18 mouse cellular contexts compared by ENCODE assay signal in genomic region chr13:46986208-46986607, GRCm38 (mm10). TPM values are rescaled to one million over a fixed set of nuclear protein-coding genes. Genes with fewer than 3 reads are reported as not detected.
DNase-seq lines count a peak whose midpoint lies in the region; ATAC-seq and TF ChIP-seq lines count a peak whose summit lies in the region.
"Had no signal": no experiment of that assay in that cellular context is flagged by ENCODE, and none has a peak within 500 bp of the region (broad histone marks: within the 10 kb centered on the region; RNA-seq: fewer than 3 reads in every experiment).

No protein-coding gene starts in this region.

- peak overlapping the region; percentile 13; the same call in 1 of the 2 replicates for H3K27ac ChIP-seq in heart, embryonic 10.5 days
- no peak overlapping the region for H3K27ac ChIP-seq in heart, adult 2 months
- no peak overlapping the region for H3K27ac ChIP-seq in heart, postnatal 0 days (ENCODE audit: low read depth)
- no peak overlapping the region for H3K27ac ChIP-seq in lung, postnatal 0 days (ENCODE audit: low read length)
- H3K27ac ChIP-seq: forebrain, embryonic 15.5 days; gastrocnemius, adult 2 months; midbrain, embryonic 13.5 days had no signal

- peaks cover 20% of the 10 kb centered on the region for H3K4me1 ChIP-seq in heart, embryonic 10.5 days
- H3K4me1 ChIP-seq in heart, adult 2 months (ENCODE audit: control insufficient read depth, insufficient read depth, low read length): peaks cover 5% of the 10 kb centered on the region
- H3K4me1 ChIP-seq in heart, postnatal 0 days (ENCODE audit: control insufficient read depth, insufficient read depth): no peaks in the 10 kb centered on the region
- H3K4me1 ChIP-seq in lung, postnatal 0 days (ENCODE audit: insufficient read depth, low read depth, low read length): no peaks in the 10 kb centered on the region
- H3K4me1 ChIP-seq: forebrain, embryonic 15.5 days; midbrain, embryonic 13.5 days had no signal

- no peaks in the 10 kb centered on the region for H3K36me3 ChIP-seq in heart, embryonic 10.5 days
- H3K36me3 ChIP-seq in heart, adult 2 months (ENCODE audit: control insufficient read depth, insufficient read depth, low read length): no peaks in the 10 kb centered on the region; the same call in 1 of the 2 replicates
- H3K36me3 ChIP-seq in heart, postnatal 0 days (replicated peaks; ENCODE audit: control insufficient read depth, insufficient read depth, low read length): no peaks in the 10 kb centered on the region
- H3K36me3 ChIP-seq in lung, postnatal 0 days (ENCODE audit: insufficient read depth, low read length): no peaks in the 10 kb centered on the region
- H3K36me3 ChIP-seq: forebrain, embryonic 15.5 days; midbrain, embryonic 13.5 days had no signal

- H3K9me3 ChIP-seq in heart, embryonic 10.5 days: no peaks in the 10 kb centered on the region
- no peaks in the 10 kb centered on the region for H3K9me3 ChIP-seq in heart, postnatal 0 days (replicated peaks; ENCODE audit: control insufficient read depth, low read length)
- no peaks in the 10 kb centered on the region for H3K9me3 ChIP-seq in lung, postnatal 0 days (ENCODE audit: low read length)
- H3K9me3 ChIP-seq: forebrain, embryonic 15.5 days; midbrain, embryonic 13.5 days had no signal

- peak; percentile 83 for DNase-seq in heart, embryonic 10.5 days (ENCODE audit: low spot score)
- no peak for DNase-seq in heart, adult 2 months
- DNase-seq in heart, postnatal 0 days (ENCODE audit: low spot score): peak; percentile 78
- peak; percentile 80 for DNase-seq in lung, postnatal 0 days (ENCODE audit: low spot score)
- no peak for DNase-seq in right cerebral cortex, postnatal 10 days (ENCODE audit: low spot score in 2 of 2)
- no peak for DNase-seq in gastrocnemius, postnatal 36 days
- no peak for DNase-seq in left cerebral cortex, postnatal 10 days (ENCODE audit: extremely low spot score in 1 of 2, low spot score in 2 of 2)
- DNase-seq: adrenal gland, adult 8-10 months; cerebellum, adult 18-20 months; gastrocnemius, adult 2 months; kidney, adult 2 months; kidney, postnatal 25 days; right cerebral cortex, postnatal 25 days; thymus, postnatal 25 days had no signal

- intact Hi-C loops in heart, adult 2 months (cut with DNase I): no loop called here
- intact Hi-C loops in gastrocnemius, postnatal 36 days (cut with DNase I): no loop called here
- intact Hi-C loops in left cerebral cortex, postnatal 10 days (cut with DNase I): no loop called here

- TF ChIP-seq CTCF in heart, adult 2 months (IDR thresholded peaks at IDR 0.05): no peak; the same call in 1 of the 2 replicates
- no peak for TF ChIP-seq CTCF in heart, postnatal 0 days (IDR thresholded peaks at IDR 0.05; ENCODE audit: low read depth)
- TF ChIP-seq CTCF in lung, postnatal 0 days (IDR thresholded peaks at IDR 0.05): no peak

- H3K9ac ChIP-seq in heart, adult 2 months (ENCODE audit: low read depth, low read length): no peak overlapping the region
- H3K9ac ChIP-seq in heart, postnatal 0 days (replicated peaks; ENCODE audit: low read depth, low read length): no peak overlapping the region
- no peak overlapping the region for H3K9ac ChIP-seq in lung, postnatal 0 days (replicated peaks; ENCODE audit: low read depth)
- H3K9ac ChIP-seq: forebrain, embryonic 15.5 days; midbrain, embryonic 13.5 days had no signal

- H3K79me2 ChIP-seq in heart, adult 2 months (replicated peaks; ENCODE audit: control insufficient read depth, insufficient read depth, low read length): no peaks in the 10 kb centered on the region

- 40% methylated on average over 6 of the region's 6 CpGs for WGBS in heart, embryonic 10.5 days
- WGBS in heart, adult 2 months: 41% methylated on average over 6 of the region's 6 CpGs
- WGBS in heart, postnatal 0 days: 36% methylated on average over 6 of the region's 6 CpGs
- 31% methylated on average over 6 of the region's 6 CpGs for WGBS in lung, postnatal 0 days

- peak overlapping the region; percentile 27 for H3K4me2 ChIP-seq in heart, postnatal 0 days (ENCODE audit: low read depth, low read length)
- 0 out of 2 replicates have a peak overlapping the region, but pooled peaks have one; percentile 20 for H3K4me2 ChIP-seq in lung, postnatal 0 days (replicated peaks; ENCODE audit: low read depth, low read length)
- H3K4me2 ChIP-seq: forebrain, embryonic 15.5 days; liver, embryonic 11.5 days; midbrain, embryonic 13.5 days had no signal

- no peaks in the 10 kb centered on the region for H3K27me3 ChIP-seq in heart, embryonic 10.5 days (ENCODE audit: insufficient read depth, poor library complexity, severe bottlenecking)
- no peaks in the 10 kb centered on the region for H3K27me3 ChIP-seq in heart, adult 2 months (ENCODE audit: control insufficient read depth, insufficient read depth, low read length)
- H3K27me3 ChIP-seq in heart, postnatal 0 days (ENCODE audit: control insufficient read depth, insufficient read depth, low read length): no peaks in the 10 kb centered on the region
- H3K27me3 ChIP-seq in lung, postnatal 0 days (replicated peaks; ENCODE audit: insufficient read depth, low read length): no peaks in the 10 kb centered on the region
- H3K27me3 ChIP-seq: forebrain, embryonic 15.5 days; midbrain, embryonic 13.5 days had no signal

- ATAC-seq in heart, postnatal 0 days (ENCODE audit: insufficient read depth, low read depth): peak; percentile 70
- ATAC-seq in lung, postnatal 0 days: peak; percentile 80
- ATAC-seq: forebrain, embryonic 15.5 days; hindbrain, embryonic 16.5 days; midbrain, embryonic 13.5 days had no signal

- no peak for TF ChIP-seq POLR2A in heart, adult 2 months (IDR thresholded peaks at IDR 0.05; ENCODE audit: insufficient read depth, low read depth, low read length)

- 0 out of 2 replicates have a peak overlapping the region, but pooled peaks have one; percentile 22 for H3K4me3 ChIP-seq in heart, embryonic 10.5 days
- no peak overlapping the region for H3K4me3 ChIP-seq in heart, adult 2 months
- H3K4me3 ChIP-seq in heart, postnatal 0 days (ENCODE audit: low read depth, low read length): no peak overlapping the region
- H3K4me3 ChIP-seq in lung, postnatal 0 days (ENCODE audit: low read depth, low read length): no peak overlapping the region
- H3K4me3 ChIP-seq: forebrain, embryonic 15.5 days; gastrocnemius, adult 2 months; midbrain, embryonic 13.5 days had no signal

- TF ChIP-seq EP300 in heart, adult 2 months (IDR thresholded peaks at IDR 0.05; ENCODE audit: insufficient read depth, low read depth, low read length): no peak
- TF ChIP-seq EP300 in heart, postnatal 0 days (IDR thresholded peaks at IDR 0.05; ENCODE audit: low read depth): no peak
- peak; percentile 61; the same call in 1 of the 2 replicates for TF ChIP-seq EP300 in lung, postnatal 0 days (IDR thresholded peaks at IDR 0.05)

RNA-seq across cellular contexts. Expression of gene Nhlrc1, which starts 28.4 kb away (rescaled TPM):
- 2.9 and 4.3 TPM in 2 replicates for polyA plus RNA-seq in heart, embryonic 10.5 days (2016; fragmentation: Nextera tagmentation; extraction: Ambion mirVana)
- total RNA-seq in heart, adult 2 months (2021): 1 to 10 TPM; 6.6 to 6.8 TPM
- polyA plus RNA-seq in heart, adult 2 months (2012; rRNA removed): 6.1 and 8.6 TPM in 2 replicates
- 7.1 and 10.2 TPM in 2 replicates for total RNA-seq in heart, postnatal 0 days (2014; rRNA removed; ENCODE audit: low replicate concordance)
- 3.7 and 5.2 TPM in 2 replicates for polyA plus RNA-seq in heart, postnatal 0 days (2015; fragmentation: Nextera tagmentation; extraction: Ambion mirVana)
- polyA plus RNA-seq in lung, postnatal 0 days (2015; fragmentation: Nextera tagmentation; extraction: Ambion mirVana): 2.1 and 2.3 TPM in 2 replicates
- 1 to 10 TPM; 3.5 to 4.2 TPM for total RNA-seq in gastrocnemius, postnatal 36 days (2021)
- 10 to 100 TPM; 14.7 to 15.4 TPM for total RNA-seq in left cerebral cortex, postnatal 10 days (2021)

RNA-seq across cellular contexts. Expression of gene Kif13a, which starts 56.5 kb away (rescaled TPM):
- polyA plus RNA-seq in heart, embryonic 10.5 days (2016; fragmentation: Nextera tagmentation; extraction: Ambion mirVana): 29.1 and 46.4 TPM in 2 replicates
- total RNA-seq in heart, adult 2 months (2021): 100 to 1,000 TPM; 108 to 113 TPM
- polyA plus RNA-seq in heart, adult 2 months (2012; rRNA removed): 49.8 and 75.4 TPM in 2 replicates
- total RNA-seq in heart, postnatal 0 days (2014; rRNA removed; ENCODE audit: low replicate concordance): 48.7 and 81.8 TPM in 2 replicates
- 29.8 and 36.7 TPM in 2 replicates for polyA plus RNA-seq in heart, postnatal 0 days (2015; fragmentation: Nextera tagmentation; extraction: Ambion mirVana)
- 30.5 TPM in 2 replicates for polyA plus RNA-seq in lung, postnatal 0 days (2015; fragmentation: Nextera tagmentation; extraction: Ambion mirVana)
- 10 to 100 TPM; 73.1 to 81.3 TPM for total RNA-seq in gastrocnemius, postnatal 36 days (2021)
- 10 to 100 TPM; 29.3 to 33.4 TPM for total RNA-seq in left cerebral cortex, postnatal 10 days (2021)

RNA-seq across cellular contexts. Expression of gene Kdm1b, which starts 57.1 kb away (rescaled TPM):
- polyA plus RNA-seq in heart, embryonic 10.5 days (2016; fragmentation: Nextera tagmentation; extraction: Ambion mirVana): 7.9 and 9.2 TPM in 2 replicates
- total RNA-seq in heart, adult 2 months (2021): 10 to 100 TPM in 1 of 2 experiments, 1 to 10 TPM in 1; 8.9 to 10.5 TPM
- polyA plus RNA-seq in heart, adult 2 months (2012; rRNA removed): 5.0 and 8.6 TPM in 2 replicates
- total RNA-seq in heart, postnatal 0 days (2014; rRNA removed; ENCODE audit: low replicate concordance): 5.9 and 9.7 TPM in 2 replicates
- 5.7 and 5.9 TPM in 2 replicates for polyA plus RNA-seq in heart, postnatal 0 days (2015; fragmentation: Nextera tagmentation; extraction: Ambion mirVana)
- 7.0 and 9.5 TPM in 2 replicates for polyA plus RNA-seq in lung, postnatal 0 days (2015; fragmentation: Nextera tagmentation; extraction: Ambion mirVana)
- 1 to 10 TPM; 5.8 to 7.0 TPM for total RNA-seq in gastrocnemius, postnatal 36 days (2021)
- 10 to 100 TPM; 13.2 to 16.4 TPM for total RNA-seq in left cerebral cortex, postnatal 10 days (2021)

RNA-seq across cellular contexts. Expression of gene Tpmt, which starts 58.3 kb away (rescaled TPM):
- 16.3 and 21.1 TPM in 2 replicates for polyA plus RNA-seq in heart, embryonic 10.5 days (2016; fragmentation: Nextera tagmentation; extraction: Ambion mirVana)
- total RNA-seq in heart, adult 2 months (2021): 1 to 10 TPM; 3.0 to 6.6 TPM
- 3.1 and 4.2 TPM in 2 replicates for polyA plus RNA-seq in heart, adult 2 months (2012; rRNA removed)
- total RNA-seq in heart, postnatal 0 days (2014; rRNA removed; ENCODE audit: low replicate concordance): 9.5 and 17.5 TPM in 2 replicates
- polyA plus RNA-seq in heart, postnatal 0 days (2015; fragmentation: Nextera tagmentation; extraction: Ambion mirVana): 9.5 and 13.0 TPM in 2 replicates
- polyA plus RNA-seq in lung, postnatal 0 days (2015; fragmentation: Nextera tagmentation; extraction: Ambion mirVana): 6.8 and 7.4 TPM in 2 replicates
- 1 to 10 TPM; 2.7 to 4.6 TPM for total RNA-seq in gastrocnemius, postnatal 36 days (2021)
- 10 to 100 TPM in 1 of 2 experiments, 1 to 10 TPM in 1; 8.7 to 12.6 TPM for total RNA-seq in left cerebral cortex, postnatal 10 days (2021)

Comparison
In these comparisons a context has a peak if more than half of its experiments do, and no peak if none do; other contexts are left out.
1. DNase-seq: peak in heart, embryonic 10.5 days (single experiment), heart, postnatal 0 days (single experiment) and lung, postnatal 0 days (single experiment); none in heart, adult 2 months (0 of 2), right cerebral cortex, postnatal 10 days (0 of 2), gastrocnemius, postnatal 36 days (0 of 2) and left cerebral cortex, postnatal 10 days (0 of 2).